Comparison of ENCODE assay signal across 19 mouse cellular contexts in genomic region chr14:22931114-22931822, GRCm38 (mm10).
DNase-seq lines count a peak whose midpoint lies in the region; ATAC-seq and TF ChIP-seq lines count a peak whose summit lies in the region.
"Had no signal": no experiment of that assay in that cellular context is flagged by ENCODE, and none has a peak within 500 bp of the region (broad histone marks: within the 10 kb centered on the region; RNA-seq: fewer than 3 reads in every experiment).

No protein-coding gene starts in this region.

- no peaks in the 10 kb centered on the region; the same call in 1 of the 2 replicates for H3K4me1 ChIP-seq in kidney, postnatal 0 days (replicated peaks; ENCODE audit: insufficient read depth, low read length)
- peaks cover 8% of the 10 kb centered on the region; the same call in 1 of the 2 replicates for H3K4me1 ChIP-seq in intestine, embryonic 16.5 days (ENCODE audit: control insufficient read depth, insufficient read depth, low read length)
- peaks cover 7% of the 10 kb centered on the region for H3K4me1 ChIP-seq in midbrain, embryonic 10.5 days
- H3K4me1 ChIP-seq: forebrain, embryonic 13.5 days; heart, embryonic 12.5 days had no signal

- no peak overlapping the region for H3K4me3 ChIP-seq in kidney, postnatal 0 days (replicated peaks; ENCODE audit: low read depth, low read length)
- H3K4me3 ChIP-seq in intestine, embryonic 16.5 days (ENCODE audit: low read length) = no peak overlapping the region
- no peak overlapping the region for H3K4me3 ChIP-seq in midbrain, embryonic 10.5 days
- H3K4me3 ChIP-seq: forebrain, embryonic 13.5 days; heart, embryonic 12.5 days; limb, embryonic 15.5 days; neural tube, embryonic 13.5 days had no signal

- no peak overlapping the region for H3K9ac ChIP-seq in kidney, postnatal 0 days (ENCODE audit: low read depth, low read length)
- no peak overlapping the region for H3K9ac ChIP-seq in intestine, embryonic 16.5 days (ENCODE audit: low read depth, low read length)
- H3K9ac ChIP-seq: forebrain, embryonic 13.5 days; heart, embryonic 12.5 days; limb, embryonic 15.5 days; neural tube, embryonic 13.5 days had no signal

- no peaks in the 10 kb centered on the region for H3K9me3 ChIP-seq in kidney, postnatal 0 days (replicated peaks; ENCODE audit: low read length)
- H3K9me3 ChIP-seq in intestine, embryonic 16.5 days (ENCODE audit: control insufficient read depth, low read length) = no peaks in the 10 kb centered on the region
- H3K9me3 ChIP-seq in midbrain, embryonic 10.5 days (replicated peaks) = no peaks in the 10 kb centered on the region
- H3K9me3 ChIP-seq: forebrain, embryonic 13.5 days; heart, embryonic 12.5 days; limb, embryonic 15.5 days; neural tube, embryonic 13.5 days had no signal

- no peak for DNase-seq in frontal cortex, postnatal 10 days (ENCODE audit: low spot score in 2 of 2)
- peak; percentile 85 for DNase-seq in kidney, postnatal 0 days (ENCODE audit: low spot score)
- DNase-seq in kidney, adult 9 months = no peak
- DNase-seq in NIH3T3 (ENCODE audit: low read depth) = peak; percentile 49
- no peak for DNase-seq in midbrain, embryonic 10.5 days (ENCODE audit: low spot score)
- DNase-seq in Muller cell, postnatal 12 days (ENCODE audit: inconsistent ontology term) = no peak
- DNase-seq: adrenal gland, postnatal 10 days; cerebellum, adult 9-10 months; heart, postnatal 36 days; kidney, postnatal 25 days; lung, postnatal 4 days had no signal

- ATAC-seq in frontal cortex, adult (ENCODE audit: low TSS enrichment) = peak; percentile 79
- ATAC-seq in kidney, postnatal 0 days (replicated peaks; ENCODE audit: low FRiP score, low read depth) = no peak
- ATAC-seq in intestine, embryonic 16.5 days = peak; percentile 70; the same call in 1 of the 2 replicates
- ATAC-seq: forebrain, embryonic 13.5 days had no signal

- H3K4me2 ChIP-seq in kidney, postnatal 0 days (ENCODE audit: low read length) = no peak overlapping the region
- H3K4me2 ChIP-seq in intestine, embryonic 16.5 days (ENCODE audit: low read depth, low read length) = no peak overlapping the region
- H3K4me2 ChIP-seq: forebrain, embryonic 13.5 days; heart, embryonic 12.5 days; limb, embryonic 15.5 days; midbrain, embryonic 11.5 days; neural tube, embryonic 13.5 days had no signal

- no peaks in the 10 kb centered on the region for H3K27me3 ChIP-seq in kidney, postnatal 0 days (ENCODE audit: insufficient read depth, low read length)
- H3K27me3 ChIP-seq in intestine, embryonic 16.5 days (replicated peaks; ENCODE audit: control insufficient read depth, insufficient read depth, low read length) = no peaks in the 10 kb centered on the region
- 0 out of 2 replicates have a peak, but pooled peaks cover 10% of the 10 kb centered on the region for H3K27me3 ChIP-seq in midbrain, embryonic 10.5 days (ENCODE audit: low read depth, poor library complexity, severe bottlenecking)
- H3K27me3 ChIP-seq: CH12.LX; forebrain, embryonic 13.5 days; heart, embryonic 12.5 days; limb, embryonic 15.5 days; neural tube, embryonic 13.5 days had no signal

- TF ChIP-seq CTCF in kidney, postnatal 0 days (IDR thresholded peaks at IDR 0.05; ENCODE audit: low read depth) = no peak

- no peak overlapping the region for H3K27ac ChIP-seq in kidney, postnatal 0 days
- H3K27ac ChIP-seq in intestine, embryonic 16.5 days (ENCODE audit: low read length) = peak overlapping the region; percentile 9; the same call in 1 of the 2 replicates
- H3K27ac ChIP-seq in midbrain, embryonic 10.5 days (replicated peaks) = no peak overlapping the region
- H3K27ac ChIP-seq: forebrain, embryonic 13.5 days; limb, embryonic 15.5 days; neural tube, embryonic 13.5 days had no signal

- no peaks in the 10 kb centered on the region for H3K36me3 ChIP-seq in kidney, postnatal 0 days (ENCODE audit: insufficient read depth, low read length)
- no peaks in the 10 kb centered on the region for H3K36me3 ChIP-seq in intestine, embryonic 16.5 days (ENCODE audit: control insufficient read depth, insufficient read depth, low read length)
- H3K36me3 ChIP-seq in midbrain, embryonic 10.5 days = no peaks in the 10 kb centered on the region
- H3K36me3 ChIP-seq: heart, embryonic 12.5 days; limb, embryonic 15.5 days; neural tube, embryonic 13.5 days had no signal

- 70% methylated on average over 4 of the region's 4 CpGs for WGBS in kidney, postnatal 0 days
- WGBS in intestine, embryonic 16.5 days = 60% methylated on average over 4 of the region's 4 CpGs
- 90% methylated on average over 4 of the region's 4 CpGs for WGBS in midbrain, embryonic 10.5 days

Comparison
In these comparisons a context has a peak if more than half of its experiments do, and no peak if none do; other contexts are left out.
1. DNase-seq: peak in kidney, postnatal 0 days (single experiment) and NIH3T3 (single experiment); none in frontal cortex, postnatal 10 days (0 of 2), kidney, adult 9 months (single experiment), midbrain, embryonic 10.5 days (single experiment) and Muller cell, postnatal 12 days (single experiment).